Mouse (Mus musculus) c-Kit-positive CD71-positive TER-119-negative erythroid progenitor cells, embryonic 14.5 days (primary cell): ENCODE data around the gene Hist3h2ba.

Experiments used
- DNase-seq: peaks from one replicate; pipeline ENCODE4 v3.0.0-alpha.2; 2013; ENCODE audit warnings: low read depth

Hist3h2ba gene

DNA sequence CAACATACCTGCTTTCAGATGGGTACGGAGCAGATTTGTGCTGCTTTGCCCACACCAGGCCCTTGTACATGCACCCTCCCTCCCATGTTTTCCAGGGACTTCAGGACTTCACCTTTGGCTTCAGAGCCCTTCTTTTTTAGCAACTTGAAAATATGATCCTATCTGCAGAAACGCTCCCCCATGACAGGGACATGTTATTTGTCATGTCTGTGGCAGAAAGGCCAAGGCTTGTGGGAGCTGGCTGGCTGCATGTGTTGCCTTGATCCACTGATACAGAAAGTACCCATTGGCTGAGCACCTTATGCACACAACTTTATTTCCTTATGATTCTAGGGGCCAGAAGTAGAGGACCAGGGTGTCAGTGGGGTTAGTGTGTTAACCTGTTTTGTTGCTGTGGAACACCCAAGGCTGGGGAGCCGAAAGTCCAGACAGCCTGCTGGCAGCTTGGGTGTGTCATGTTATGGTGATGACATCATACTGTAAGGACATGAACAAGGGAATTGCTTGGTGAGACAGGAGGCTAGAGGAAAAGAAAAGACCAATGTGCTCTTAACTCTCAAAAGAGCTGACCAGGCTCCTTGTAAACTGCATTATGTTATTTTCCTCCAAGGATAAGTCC, 36.7 kb downstream of the Hist3h2ba start:
- no peak for DNase-seq

- DNase-seq = no peak
These were observed 40.4 kb downstream of the Hist3h2ba start for GRCm38 (mm10) chr11:58989166-58989565.

DNA sequence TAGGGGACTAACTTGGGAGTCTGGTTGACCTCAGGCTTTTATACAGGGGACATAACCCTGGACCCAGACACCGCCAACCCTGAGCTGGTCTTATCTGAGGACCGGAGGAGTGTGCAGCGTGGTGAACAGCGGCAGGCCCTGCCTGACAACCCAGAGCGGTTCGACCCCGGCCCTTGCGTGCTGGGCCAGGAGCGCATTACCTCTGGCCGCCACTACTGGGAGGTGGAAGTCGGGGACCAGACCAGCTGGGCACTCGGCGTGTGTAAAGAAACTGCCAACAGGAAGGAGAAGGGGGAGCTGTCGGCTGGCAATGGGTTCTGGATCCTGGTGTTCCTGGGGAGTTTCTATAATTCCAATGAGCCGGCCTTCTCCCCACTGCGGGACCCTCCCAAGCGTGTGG, 41.4 kb downstream of the Hist3h2ba start:
- DNase-seq = no peak

GRCm38 (mm10) chr11:58990794-58991193, 42.1 kb downstream of the Hist3h2ba start:
- DNase-seq = no peak

- DNase-seq = no peak
These were observed 43.2 kb downstream of the Hist3h2ba start for GRCm38 (mm10) chr11:58991911-58992310.

- no peak for DNase-seq
These were observed 44.5 kb downstream of the Hist3h2ba start for GRCm38 (mm10) chr11:58993091-58993670.

DNA sequence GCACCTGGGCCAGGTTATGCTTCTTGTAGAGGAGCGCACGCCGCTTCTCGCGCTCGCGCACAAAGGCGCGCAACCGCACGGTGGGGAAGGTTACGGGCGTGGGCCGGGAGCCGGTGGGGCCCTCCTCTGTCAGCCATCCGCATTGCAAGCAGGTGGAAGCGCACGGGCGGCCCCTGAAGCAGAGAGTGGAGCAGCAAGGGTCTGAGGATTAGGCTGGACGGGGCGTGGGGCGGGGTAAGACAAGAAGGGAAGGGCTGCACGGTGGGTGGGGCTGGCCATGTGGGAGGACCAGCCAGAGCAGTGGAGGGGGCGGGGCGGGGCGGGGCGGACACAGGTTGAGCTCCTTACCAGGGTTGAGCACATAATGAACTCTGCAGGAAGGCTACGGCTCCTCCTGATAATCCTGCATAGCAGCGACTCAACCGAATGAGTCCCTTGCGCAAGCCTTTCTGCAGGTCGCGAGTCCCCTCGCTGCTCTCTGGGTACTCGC, 45.7 kb downstream of the Hist3h2ba start:
- DNase-seq = no peak

DNA sequence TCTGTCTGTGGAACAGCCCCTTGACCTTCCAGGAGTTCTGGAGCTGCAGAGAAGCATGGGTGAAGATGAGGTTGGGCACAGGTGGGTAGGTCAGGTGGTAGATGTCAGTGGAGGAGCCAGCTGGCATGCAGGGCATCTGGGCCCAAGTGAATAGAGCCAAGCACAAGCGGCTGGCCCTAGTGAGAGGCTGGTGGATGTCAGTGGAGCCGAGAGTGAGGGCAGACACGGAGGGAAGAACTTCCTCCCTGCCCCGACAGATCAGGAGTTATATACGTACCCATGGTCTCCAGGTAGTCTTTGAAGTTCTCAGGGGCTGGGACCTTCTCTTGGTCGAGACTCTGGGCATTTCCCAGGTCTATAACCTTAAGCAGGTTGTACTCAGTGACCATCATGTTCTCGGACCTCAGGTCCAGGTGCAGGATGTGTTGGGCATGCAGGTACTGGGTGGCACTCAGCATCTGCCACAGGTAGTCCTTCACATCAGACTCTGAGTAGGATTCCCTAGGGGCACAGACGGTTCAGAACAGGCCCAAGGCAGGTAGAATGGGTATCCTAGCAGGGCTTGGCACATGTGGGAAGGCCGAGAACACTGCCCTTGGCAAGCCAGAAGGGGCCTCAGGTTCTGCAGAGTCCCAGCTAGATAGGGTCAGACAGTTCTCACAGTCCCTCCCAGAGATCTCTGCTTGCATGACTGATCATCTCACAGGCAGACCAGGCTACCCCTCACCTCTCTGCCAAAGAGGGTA, 46.5 kb downstream of the Hist3h2ba start:
- no peak for DNase-seq

DNA sequence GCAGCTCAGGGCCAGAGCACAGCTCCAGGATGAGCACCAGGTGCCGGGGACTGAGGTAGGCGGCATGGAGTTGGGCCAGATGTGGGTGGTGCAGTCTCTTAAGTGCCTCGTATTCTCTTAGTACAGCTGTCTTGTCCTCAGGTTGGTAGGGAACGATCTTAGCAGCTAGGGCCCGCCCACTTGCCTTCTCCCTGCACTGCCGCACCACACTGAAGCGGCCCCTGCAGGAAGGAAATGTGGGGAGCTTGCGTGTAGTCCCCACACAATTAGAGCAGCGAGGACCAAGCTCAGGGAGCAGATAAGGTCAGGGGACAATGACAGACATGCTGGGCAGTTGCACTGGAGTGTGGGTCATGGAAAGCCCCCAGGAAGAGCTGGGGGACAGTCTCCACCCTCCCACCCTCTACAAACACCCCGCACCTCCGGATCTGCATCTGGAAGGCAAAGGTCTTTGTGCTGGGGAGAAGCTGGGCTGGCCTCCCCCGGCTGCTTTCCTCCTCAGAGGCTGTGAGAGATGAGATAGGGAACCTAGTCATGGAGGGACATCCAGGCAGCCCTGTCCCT, 47.2 kb downstream of the Hist3h2ba start:
- DNase-seq = no peak

- DNase-seq = no peak
These were observed 48.8 kb downstream of the Hist3h2ba start for GRCm38 (mm10) chr11:58997541-58997940.
